Mouse (Mus musculus) testis, adult 2 months (tissue): ENCODE results near the gene Becn1.

Experiments
- CTCF ChIP-seq: fragments of 200-500 bp; IDR thresholded peaks from 2 replicates; pipeline ENCODE4 v1.5.1; 2012; ENCODE audit warnings: low read depth, mild to moderate bottlenecking, inconsistent platforms, low read length, moderate library complexity; ENCODE audit not compliant: control insufficient read depth, insufficient read depth, insufficient replicate concordance
- POLR2A ChIP-seq: fragments of 200-500 bp; IDR thresholded peaks from 2 replicates; pipeline ENCODE4 v1.6.1; 2012; ENCODE audit warnings: low read depth, mild to moderate bottlenecking, inconsistent platforms, low read length, moderate library complexity; ENCODE audit not compliant: control insufficient read depth

DNA sequence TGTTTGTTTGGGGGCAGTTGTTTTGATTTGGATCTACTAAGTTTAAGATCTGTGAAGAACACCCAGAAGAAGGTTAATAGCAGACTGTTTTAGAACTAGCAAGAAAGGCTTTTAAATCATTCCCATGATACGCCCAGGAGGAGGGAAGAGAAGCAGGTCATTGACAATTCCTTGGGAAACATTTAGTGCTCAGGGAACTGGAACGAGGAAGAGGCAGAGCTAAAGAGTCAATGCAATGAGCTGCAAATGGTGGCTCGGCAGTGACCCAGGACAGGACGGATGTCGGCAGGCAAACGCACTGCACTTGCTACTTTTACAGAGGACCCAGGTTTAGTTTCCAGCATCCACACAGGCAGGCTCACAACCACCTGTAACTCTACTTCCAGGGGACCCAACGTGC lies 21.2 kb downstream of the Becn1 start:
- TF ChIP-seq CTCF (no peak), POLR2A (no peak)
